Mouse (Mus musculus) testis, adult 2 months (tissue): ENCODE measurements around the gene Arpc3.

ENCODE experiments used
- CTCF ChIP-seq: fragments of 200-500 bp; IDR thresholded peaks from 2 replicates; pipeline ENCODE4 v1.5.1; 2012; ENCODE audit warnings: low read depth, mild to moderate bottlenecking, inconsistent platforms, low read length, moderate library complexity; ENCODE audit not compliant: control insufficient read depth, insufficient read depth, insufficient replicate concordance
- POLR2A ChIP-seq: fragments of 200-500 bp; IDR thresholded peaks from 2 replicates; pipeline ENCODE4 v1.6.1; 2012; ENCODE audit warnings: low read depth, mild to moderate bottlenecking, inconsistent platforms, low read length, moderate library complexity; ENCODE audit not compliant: control insufficient read depth

GRCm38 (mm10) chr5:122344260-122344659, 47.4 kb upstream of the Arpc3 start:
- TF ChIP-seq CTCF (peak; percentile 85; the same call in 1 of the 2 replicates), POLR2A (no peak)
